Mouse (Mus musculus) midbrain, embryonic 16.5 days (tissue): ENCODE data around the gene Mpped2. TPM values are rescaled to one million over a fixed set of nuclear protein-coding genes. Genes with fewer than 3 reads are reported as not detected.

ENCODE experiments used
- ATAC-seq: fragments of 200-750 bp; cut with Nextera tagmentation; 2 replicates; pipeline ENCODE4 v1.8.0; 2017; ENCODE audit warnings: moderate TSS enrichment
- H3K27ac ChIP-seq: fragments of 300-500 bp; sonication (generic); 2 replicates; pipeline ENCODE4 v1.5.1; 2014; ENCODE audit warnings: mild to moderate bottlenecking, low read length, mixed read lengths
- H3K27me3 ChIP-seq: fragments of 300-500 bp; sonication (generic); 2 replicates; pipeline ENCODE4 v1.6.1; 2014; ENCODE audit warnings: low read depth, low read length, mixed read lengths; ENCODE audit not compliant: control insufficient read depth, insufficient read depth
- H3K36me3 ChIP-seq: fragments of 300-500 bp; sonication (generic); 2 replicates; pipeline ENCODE4 v1.6.1; 2014; ENCODE audit warnings: mild to moderate bottlenecking, low read length, moderate library complexity, mixed read lengths; ENCODE audit not compliant: control insufficient read depth, insufficient read depth
- H3K4me1 ChIP-seq: fragments of 300-500 bp; sonication (generic); 2 replicates; pipeline ENCODE4 v1.6.1; 2014; ENCODE audit warnings: mild to moderate bottlenecking, low read length, mixed read lengths; ENCODE audit not compliant: control insufficient read depth, insufficient read depth
- H3K4me2 ChIP-seq: fragments of 300-500 bp; sonication (generic); 2 replicates; pipeline ENCODE4 v1.6.1; 2014; ENCODE audit warnings: mild to moderate bottlenecking, low read length, mixed read lengths
- H3K4me3 ChIP-seq: fragments of 300-500 bp; sonication (generic); 2 replicates; pipeline ENCODE4 v1.5.1; 2014; ENCODE audit warnings: low read depth, mild to moderate bottlenecking, low read length, moderate library complexity, mixed read lengths
- H3K9ac ChIP-seq: fragments of 300-500 bp; sonication (generic); 2 replicates; pipeline ENCODE4 v1.6.1; 2014; ENCODE audit warnings: low read depth, low read length, mixed read lengths
- H3K9me3 ChIP-seq: fragments of 300-500 bp; sonication (generic); replicated peaks from 2 replicates; pipeline ENCODE4 v1.6.1; 2014; ENCODE audit warnings: mild to moderate bottlenecking, low read length, mixed read lengths; ENCODE audit not compliant: control insufficient read depth, poor library complexity, severe bottlenecking
- WGBS: fragments of 180-500 bp; shearing (Covaris S2); extraction: QIAGEN DNeasy Blood & Tissue Kit; methylation state at CpG from one replicate; pipeline ENCODE4 v1.1.7; 2014; 5-methylcytosine and 5-hydroxymethylcytosine counted together
- polyA plus RNA-seq: library from polyadenylated mRNA; unstranded; fragments of >200 nt; fragmentation: Nextera tagmentation; extraction: Ambion mirVana; gene quantifications from 2 replicates; pipeline ENCODE4 v1.2.1, GENCODE M21; 2015

Gene Mpped2
- polyA plus RNA-seq, 1 experiment from 2014 or later = 110 TPM

DNA sequence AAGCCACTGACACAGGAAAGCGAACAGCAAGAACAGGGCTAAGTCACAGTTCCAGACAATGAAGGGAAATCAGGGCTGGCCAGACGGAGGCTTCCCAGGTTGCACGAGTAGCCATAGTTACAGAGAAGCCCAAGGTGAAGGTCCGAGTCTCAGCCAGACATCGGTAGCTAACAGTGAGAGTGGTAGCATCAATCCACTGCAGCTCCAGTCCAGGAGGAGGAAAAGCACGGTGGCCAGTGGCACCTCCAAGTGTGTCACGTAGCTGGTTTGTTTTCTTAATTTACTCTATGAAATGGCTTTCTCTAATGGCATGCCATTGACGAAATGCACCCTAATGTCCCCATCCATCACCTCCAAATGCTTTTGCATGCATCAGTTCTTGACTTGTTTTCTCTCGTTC, 180.1 kb downstream of the Mpped2 start:
- Histone ChIP-seq H3K27me3 (no peaks in the 10 kb centered on the region), H3K9me3 (no peaks in the 10 kb centered on the region), H3K36me3 (peaks cover 5% of the 10 kb centered on the region; the same call in 1 of the 2 replicates), H3K9ac (no peak overlapping the region), H3K4me2 (no peak overlapping the region), H3K4me3 (no peak overlapping the region), H3K27ac (no peak overlapping the region), H3K4me1 (no peaks in the 10 kb centered on the region)
- no peak for ATAC-seq
- 88% methylated on average over 9 of the region's 9 CpGs for WGBS

- Histone ChIP-seq H3K4me1 (no peaks in the 10 kb centered on the region), H3K36me3 (no peaks in the 10 kb centered on the region), H3K9me3 (no peaks in the 10 kb centered on the region), H3K27me3 (no peaks in the 10 kb centered on the region), H3K27ac (no peak overlapping the region), H3K4me3 (no peak overlapping the region), H3K4me2 (no peak overlapping the region), H3K9ac (no peak overlapping the region)
- no peak for ATAC-seq
- WGBS = 75% methylated on average over 8 of the region's 8 CpGs
Measured at GRCm38 (mm10) chr2:106883390-106883789, 190.3 kb downstream of the Mpped2 start.

DNA sequence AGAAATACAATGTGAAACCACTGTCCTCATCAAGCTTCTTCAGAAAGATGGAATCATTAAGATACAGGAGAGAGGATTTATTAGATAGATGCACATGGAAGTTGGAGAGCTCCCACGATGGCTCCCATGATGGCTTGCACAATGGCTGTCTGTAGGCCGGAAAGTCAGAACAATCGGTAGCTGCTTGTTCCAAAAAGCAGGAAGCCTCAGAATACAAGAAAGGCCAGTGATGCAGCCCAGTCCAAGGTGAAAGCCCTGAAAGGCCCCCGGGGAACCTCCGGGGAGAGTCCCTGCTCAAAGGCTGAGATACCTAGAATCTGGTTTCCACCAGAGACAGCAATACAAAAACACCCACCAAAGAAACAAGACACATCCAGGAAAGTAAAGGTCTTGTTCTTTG, 195.1 kb downstream of the Mpped2 start:
- no peak for ATAC-seq

GRCm38 (mm10) chr2:106889297-106890000, 196.4 kb downstream of the Mpped2 start:
- no peak overlapping the region for H3K9ac ChIP-seq
- H3K27me3 ChIP-seq = no peaks in the 10 kb centered on the region
- H3K36me3 ChIP-seq = no peaks in the 10 kb centered on the region
- ATAC-seq = 0 out of 2 replicates have a peak, but pooled peaks have one; percentile 55
- H3K4me2 ChIP-seq = no peak overlapping the region
- H3K9me3 ChIP-seq = no peaks in the 10 kb centered on the region
- H3K4me3 ChIP-seq = no peak overlapping the region
- no peak overlapping the region for H3K27ac ChIP-seq
- WGBS = 21% methylated on average over 3 of the region's 3 CpGs
- H3K4me1 ChIP-seq = peaks cover 5% of the 10 kb centered on the region; the same call in 1 of the 2 replicates

More for the DNA sequence above, 195.1 kb downstream of the Mpped2 start:
- 93% methylated on average over 5 of the region's 5 CpGs for WGBS
- Histone ChIP-seq H3K36me3 (no peaks in the 10 kb centered on the region), H3K9ac (no peak overlapping the region), H3K27ac (no peak overlapping the region), H3K27me3 (no peaks in the 10 kb centered on the region), H3K4me3 (no peak overlapping the region), H3K4me1 (peaks cover 5% of the 10 kb centered on the region; the same call in 1 of the 2 replicates), H3K9me3 (no peaks in the 10 kb centered on the region), H3K4me2 (no peak overlapping the region)

- H3K9me3 ChIP-seq = no peaks in the 10 kb centered on the region
- no peak overlapping the region for H3K9ac ChIP-seq
- 33% methylated on average over 3 of the region's 3 CpGs for WGBS
- H3K4me3 ChIP-seq = no peak overlapping the region
- no peak overlapping the region for H3K4me2 ChIP-seq
- no peaks in the 10 kb centered on the region for H3K36me3 ChIP-seq
- H3K27ac ChIP-seq = no peak overlapping the region
- no peak for ATAC-seq
- H3K4me1 ChIP-seq = peaks cover 5% of the 10 kb centered on the region; the same call in 1 of the 2 replicates
- H3K27me3 ChIP-seq = no peaks in the 10 kb centered on the region
Measured at GRCm38 (mm10) chr2:106893376-106893775, 200.3 kb downstream of the Mpped2 start.

GRCm38 (mm10) chr2:106895326-106896023, 202.4 kb downstream of the Mpped2 start:
- H3K4me2 ChIP-seq = no peak overlapping the region
- H3K9ac ChIP-seq = no peak overlapping the region
- ATAC-seq = peak; percentile 71
- H3K36me3 ChIP-seq = no peaks in the 10 kb centered on the region
- H3K27ac ChIP-seq = no peak overlapping the region
- no peaks in the 10 kb centered on the region for H3K9me3 ChIP-seq
- 9% methylated on average over 11 of the region's 11 CpGs for WGBS
- H3K27me3 ChIP-seq = no peaks in the 10 kb centered on the region
- no peak overlapping the region for H3K4me3 ChIP-seq
- no peaks in the 10 kb centered on the region for H3K4me1 ChIP-seq

DNA sequence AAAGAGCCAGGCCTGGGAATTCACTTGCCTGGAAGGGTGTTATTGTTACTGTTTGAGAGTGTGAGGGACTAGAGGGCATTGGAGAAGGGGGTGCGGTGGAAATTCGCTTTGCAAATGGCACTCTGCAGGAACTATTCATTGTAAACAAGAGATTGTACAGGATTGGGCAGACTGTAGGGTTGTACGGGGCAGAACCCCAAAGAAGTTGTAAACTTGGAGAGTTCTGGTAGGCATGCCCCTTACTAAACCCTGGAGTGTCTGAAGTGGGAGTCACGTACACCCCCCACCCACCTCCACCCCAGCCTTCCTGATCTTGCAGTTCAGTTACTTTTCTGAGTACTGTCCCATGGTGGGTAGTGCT, 202.9 kb downstream of the Mpped2 start:
- no peak overlapping the region for H3K27ac ChIP-seq
- 0 out of 2 replicates have a peak, but pooled peaks have one; percentile 32 for ATAC-seq

DNA sequence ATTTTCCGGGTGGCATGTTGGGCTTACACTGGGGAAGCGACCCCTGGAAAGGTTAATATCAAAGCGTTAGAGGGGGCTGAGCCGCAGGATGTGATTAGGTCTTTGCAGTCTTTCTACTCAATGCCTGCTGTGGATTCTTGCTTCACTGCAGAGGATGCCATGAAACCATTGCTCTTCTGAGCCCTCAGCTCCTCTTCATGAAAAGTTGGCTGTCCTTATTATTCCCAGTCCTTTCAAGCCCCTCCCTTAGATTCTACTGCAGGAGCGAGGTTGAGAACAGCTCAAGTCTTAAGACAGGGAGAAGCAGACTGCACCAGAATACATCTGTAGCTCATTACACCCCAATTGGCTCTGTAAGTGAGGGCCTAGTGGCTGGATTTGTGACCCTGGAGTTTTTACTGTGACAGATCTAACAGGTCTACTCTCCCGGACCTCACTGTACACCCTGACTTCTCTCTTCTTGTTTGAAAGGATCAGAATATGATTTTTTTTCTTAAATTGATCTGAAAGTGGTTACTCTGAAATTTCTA, 218.9 kb downstream of the Mpped2 start:
- Histone ChIP-seq H3K9ac (no peak overlapping the region), H3K4me3 (no peak overlapping the region), H3K27ac (no peak overlapping the region), H3K4me2 (no peak overlapping the region), H3K36me3 (no peaks in the 10 kb centered on the region), H3K4me1 (no peaks in the 10 kb centered on the region), H3K9me3 (no peaks in the 10 kb centered on the region; the same call in 1 of the 2 replicates), H3K27me3 (no peaks in the 10 kb centered on the region)
- no peak for ATAC-seq
- 73% methylated on average over 6 of the region's 6 CpGs for WGBS

More for the DNA sequence above, 202.9 kb downstream of the Mpped2 start:
- Histone ChIP-seq H3K4me2 (no peak overlapping the region), H3K9ac (no peak overlapping the region), H3K27me3 (no peaks in the 10 kb centered on the region), H3K4me3 (no peak overlapping the region), H3K9me3 (no peaks in the 10 kb centered on the region), H3K36me3 (no peaks in the 10 kb centered on the region), H3K4me1 (no peaks in the 10 kb centered on the region)
- 22% methylated on average over 4 of the region's 4 CpGs for WGBS
